Mouse (Mus musculus) liver, embryonic 13.5 days (tissue): ENCODE results near the gene Sh2d3c. TPM values are rescaled to one million over a fixed set of nuclear protein-coding genes. Genes with fewer than 3 reads are reported as not detected.
A peak's percentile ranks its signal among the peaks of the same experiment; 100 is the strongest.

ENCODE experiments used
- ATAC-seq: fragments of 200-750 bp; cut with Nextera tagmentation; 2 replicates; pipeline ENCODE4 v1.8.0; 2017; ENCODE audit warnings: low read depth, mild to moderate bottlenecking, moderate number of reproducible peaks, moderate library complexity
- DNase-seq: peaks from one replicate; pipeline ENCODE4 v3.0.0; 2022
- H3K27ac ChIP-seq: fragments of 300-500 bp; sonication (generic); 2 replicates; pipeline ENCODE4 v1.5.1; 2015; ENCODE audit warnings: moderate library complexity, mild to moderate bottlenecking, inconsistent platforms
- H3K27me3 ChIP-seq: fragments of 300-500 bp; sonication (generic); 2 replicates; pipeline ENCODE4 v1.6.1; 2015; ENCODE audit warnings: mild to moderate bottlenecking, inconsistent platforms
- H3K36me3 ChIP-seq: fragments of 300-500 bp; sonication (generic); 2 replicates; pipeline ENCODE4 v1.6.1; 2015; ENCODE audit warnings: mild to moderate bottlenecking, inconsistent platforms
- H3K4me1 ChIP-seq: fragments of 300-500 bp; sonication (generic); replicated peaks from 2 replicates; pipeline ENCODE4 v1.6.1; 2015; ENCODE audit warnings: inconsistent platforms
- H3K4me2 ChIP-seq: fragments of 300-500 bp; sonication (generic); 2 replicates; pipeline ENCODE4 v1.6.1; 2015; ENCODE audit warnings: inconsistent platforms, mild to moderate bottlenecking, moderate library complexity
- H3K4me3 ChIP-seq: fragments of 300-500 bp; sonication (generic); replicated peaks from 2 replicates; pipeline ENCODE4 v1.5.1; 2015; ENCODE audit warnings: mild to moderate bottlenecking, inconsistent platforms
- H3K9ac ChIP-seq: fragments of 300-500 bp; sonication (generic); 2 replicates; pipeline ENCODE4 v1.6.1; 2015; ENCODE audit warnings: mild to moderate bottlenecking, inconsistent platforms
- H3K9me3 ChIP-seq: fragments of 300-500 bp; sonication (generic); replicated peaks from 2 replicates; pipeline ENCODE4 v1.6.1; 2016; ENCODE audit warnings: inconsistent platforms
- WGBS: fragments of 180-500 bp; shearing (Covaris S2); methylation state at CpG from one replicate; pipeline ENCODE4 v1.1.7; 2015; ENCODE audit not compliant: insufficient replicate concordance; 5-methylcytosine and 5-hydroxymethylcytosine counted together
- polyA plus RNA-seq: library from polyadenylated mRNA; unstranded; fragments of >200 nt; fragmentation: Nextera tagmentation; extraction: Ambion mirVana; gene quantifications from 2 replicates; pipeline ENCODE4 v1.2.1, GENCODE M21; 2015

The Sh2d3c gene
- polyA plus RNA-seq, 1 experiment from 2014 or later, result 5.4 TPM

DNA sequence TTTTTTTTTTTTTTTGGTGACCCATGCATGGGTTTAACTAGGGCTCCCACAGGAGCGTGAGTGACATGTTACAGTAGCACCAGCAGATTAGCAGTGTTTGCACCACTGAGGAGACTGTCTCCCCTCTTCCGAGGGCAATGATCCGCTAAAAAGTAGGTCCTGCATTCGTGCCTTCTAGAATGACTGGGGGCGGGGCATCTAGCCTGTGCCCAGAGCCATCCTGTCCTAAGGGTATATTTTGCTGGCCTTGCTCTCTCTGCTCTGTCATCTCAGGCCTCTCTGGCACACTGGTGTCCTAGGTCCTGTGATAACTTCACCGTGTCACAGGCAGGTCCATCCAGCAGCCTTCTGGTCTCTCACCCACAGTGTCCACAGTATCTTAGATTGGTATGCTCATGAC lies 21.2 kb upstream of the Sh2d3c start:
- Histone ChIP-seq H3K4me1 (peaks cover 20% of the 10 kb centered on the region), H3K27me3 (no peaks in the 10 kb centered on the region), H3K9ac (no peak overlapping the region), H3K36me3 (peaks cover 22% of the 10 kb centered on the region), H3K9me3 (no peaks in the 10 kb centered on the region), H3K4me2 (no peak overlapping the region), H3K27ac (no peak overlapping the region), H3K4me3 (no peak overlapping the region)
- ATAC-seq, result no peak
- WGBS, result 73% methylated on average over 6 of the region's 6 CpGs
- DNase-seq, result no peak

DNA sequence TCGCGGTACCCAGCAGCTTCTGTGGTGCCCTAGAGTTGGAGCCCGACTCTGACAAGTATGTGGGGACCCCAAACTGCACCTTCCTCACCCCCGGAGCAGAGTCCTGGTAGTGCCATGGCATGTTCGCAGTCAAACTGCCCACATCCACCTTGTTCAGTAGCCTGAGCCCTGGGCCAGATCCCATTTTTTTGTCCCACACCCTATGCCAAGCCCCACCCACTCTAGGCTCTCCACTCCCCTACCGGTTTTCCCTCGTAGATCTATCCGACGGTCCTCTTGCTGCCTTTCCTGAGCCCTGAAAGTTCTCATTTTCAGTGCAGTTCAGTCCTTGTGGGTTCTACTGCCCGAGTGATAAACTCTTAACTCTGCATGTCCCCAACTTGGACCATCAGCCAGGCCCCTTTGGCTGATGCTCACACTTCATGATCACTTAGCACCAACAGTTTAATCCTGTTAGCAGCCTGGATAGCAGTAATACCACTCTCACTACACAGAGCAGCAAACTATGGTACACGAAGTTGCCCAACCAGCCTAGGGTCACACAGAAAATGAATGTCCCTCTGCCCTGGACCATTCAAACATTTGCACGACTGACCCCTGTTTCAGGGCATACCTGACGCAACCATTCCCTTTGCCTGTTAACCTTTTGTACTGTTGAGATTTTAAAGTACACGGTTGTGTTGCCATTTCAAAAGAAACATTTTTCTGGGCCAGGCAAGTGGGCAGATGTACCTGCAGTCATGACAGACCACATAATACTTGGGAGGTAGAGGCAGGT lies 19.7 kb upstream of the Sh2d3c start:
- ATAC-seq (peak; percentile 59), DNase-seq (no peak)
- 0 out of 2 replicates have a peak overlapping the region, but pooled peaks have one; percentile 25 for H3K4me2 ChIP-seq
- peak overlapping the region; percentile 22; the same call in 1 of the 2 replicates for H3K9ac ChIP-seq
- 71% methylated on average over 14 of the region's 14 CpGs for WGBS
- peaks cover 36% of the 10 kb centered on the region for H3K36me3 ChIP-seq
- H3K4me1 ChIP-seq, result peaks cover 20% of the 10 kb centered on the region
- H3K4me3 ChIP-seq, result no peak overlapping the region
- peak overlapping the region; percentile 68 for H3K27ac ChIP-seq
- H3K9me3 ChIP-seq, result no peaks in the 10 kb centered on the region
- no peaks in the 10 kb centered on the region for H3K27me3 ChIP-seq

DNA sequence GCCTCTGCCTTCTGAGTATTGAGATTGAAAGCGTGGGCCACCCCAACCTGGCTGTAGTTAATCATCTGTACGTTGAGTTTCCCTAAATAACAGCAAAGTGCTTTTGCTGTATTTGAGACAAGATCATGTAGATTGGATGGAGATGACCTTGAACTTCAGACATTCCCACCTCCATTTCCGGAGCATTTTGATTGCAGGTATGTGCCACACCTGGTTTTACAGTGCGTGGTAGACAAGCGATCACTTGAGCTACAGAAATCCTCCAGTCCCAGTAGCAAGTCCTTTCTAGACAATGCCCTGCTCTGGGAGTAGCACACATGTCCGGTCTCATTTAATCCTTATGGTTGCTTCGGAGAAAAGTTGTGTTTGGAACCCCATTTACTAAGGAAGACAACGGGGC lies 17.8 kb upstream of the Sh2d3c start:
- DNase-seq, result no peak
- Histone ChIP-seq H3K4me2 (peak overlapping the region; percentile 44), H3K4me3 (0 out of 2 replicates have a peak overlapping the region, but pooled peaks have one; percentile 27), H3K27ac (no peak overlapping the region), H3K36me3 (peaks cover 55% of the 10 kb centered on the region), H3K4me1 (peaks cover 20% of the 10 kb centered on the region), H3K27me3 (no peaks in the 10 kb centered on the region), H3K9ac (no peak overlapping the region; the same call in 1 of the 2 replicates), H3K9me3 (no peaks in the 10 kb centered on the region)
- no peak for ATAC-seq
- WGBS, result 77% methylated on average over 8 of the region's 8 CpGs

DNA sequence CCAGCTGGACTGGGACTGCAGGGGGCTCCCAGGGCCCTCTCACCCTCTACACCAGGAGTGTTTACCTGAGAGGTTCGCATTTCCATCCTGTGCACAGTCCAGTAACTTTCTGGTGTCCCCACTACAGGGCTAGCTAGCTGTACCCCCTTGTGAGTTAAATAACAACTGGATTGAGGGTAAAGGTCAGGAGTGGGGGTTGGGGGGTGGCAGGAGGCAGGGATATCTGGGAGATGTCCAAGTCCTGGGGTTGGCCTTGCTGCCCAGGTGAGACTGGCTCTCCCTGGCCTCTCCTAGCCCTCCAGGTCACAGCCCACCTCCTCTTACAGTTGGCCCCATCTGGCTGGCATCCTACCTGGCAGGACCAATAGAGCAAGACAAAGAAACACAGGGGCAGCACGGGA lies 16.8 kb upstream of the Sh2d3c start, which contains the start of gene Fpgs:
TSS of gene Fpgs (minus strand) at position 125 of the 401 bp plus-strand sequence.
- WGBS, result 67% methylated on average over 2 of the region's 2 CpGs
- Histone ChIP-seq H3K27me3 (no peaks in the 10 kb centered on the region), H3K9me3 (no peaks in the 10 kb centered on the region), H3K4me1 (peaks cover 24% of the 10 kb centered on the region), H3K36me3 (peaks cover 65% of the 10 kb centered on the region), H3K4me2 (peak within 1 kb of the TSS; percentile 44), H3K9ac (peak within 1 kb of the TSS; percentile 22; the same call in 1 of the 2 replicates), H3K4me3 (peak within 1 kb of the TSS; percentile 27), H3K27ac (peak within 1 kb of the TSS; percentile 80)
- peak; percentile 54 for ATAC-seq
- DNase-seq, result no peak

DNA sequence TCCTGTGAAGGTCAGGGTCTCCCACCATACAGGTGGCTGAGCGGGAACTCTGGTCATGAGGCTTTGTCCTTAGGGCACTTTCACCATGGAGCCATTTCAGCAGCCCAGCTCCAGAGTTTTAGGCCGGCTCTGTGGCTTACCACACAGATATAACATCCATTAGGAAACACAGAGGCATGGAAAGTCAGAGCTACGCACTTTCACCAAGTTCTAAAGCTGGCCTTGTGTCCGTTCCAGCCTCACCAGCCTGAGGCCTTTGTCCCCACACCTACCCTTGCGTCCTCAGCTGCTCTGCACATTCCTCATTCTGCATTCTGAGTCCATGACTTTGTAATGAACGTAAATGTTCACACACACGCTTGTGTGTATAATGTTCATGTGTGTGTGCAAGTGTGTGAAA lies 15.8 kb upstream of the Sh2d3c start:
- ATAC-seq, result no peak
- 79% methylated on average over 7 of the region's 7 CpGs for WGBS
- DNase-seq, result no peak

DNA sequence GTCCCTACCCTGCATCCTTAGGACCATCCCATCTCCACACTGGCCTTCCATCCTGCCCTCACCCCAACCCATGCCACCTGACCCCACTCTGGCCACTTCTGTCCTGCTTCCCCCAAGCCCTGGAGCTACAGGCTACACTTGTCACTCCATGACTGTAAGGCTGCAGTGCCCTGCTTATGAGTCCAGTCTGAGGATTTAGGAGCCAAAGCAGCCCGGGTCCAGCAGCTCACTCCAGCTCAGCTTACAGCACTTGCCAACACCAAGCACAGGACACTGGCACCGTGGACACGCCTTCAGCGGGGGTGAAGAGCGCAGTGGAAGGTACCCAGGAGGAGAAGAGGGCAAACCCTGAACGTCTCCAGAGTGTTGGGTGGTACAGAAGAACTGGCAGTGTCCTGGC lies 13.9 kb upstream of the Sh2d3c start:
- no peak overlapping the region for H3K27ac ChIP-seq
- no peaks in the 10 kb centered on the region for H3K27me3 ChIP-seq
- no peaks in the 10 kb centered on the region for H3K9me3 ChIP-seq
- no peak overlapping the region for H3K4me3 ChIP-seq
- 86% methylated on average over 6 of the region's 6 CpGs for WGBS
- no peak overlapping the region for H3K4me2 ChIP-seq
- no peak overlapping the region for H3K9ac ChIP-seq
- DNase-seq (no peak), ATAC-seq (no peak)
- H3K36me3 ChIP-seq, result peaks cover 91% of the 10 kb centered on the region
- H3K4me1 ChIP-seq, result peaks cover 44% of the 10 kb centered on the region

More for the DNA sequence above, 15.8 kb upstream of the Sh2d3c start:
- Histone ChIP-seq H3K4me3 (no peak overlapping the region), H3K36me3 (peaks cover 75% of the 10 kb centered on the region), H3K4me2 (no peak overlapping the region), H3K27me3 (no peaks in the 10 kb centered on the region), H3K9ac (no peak overlapping the region), H3K4me1 (peaks cover 34% of the 10 kb centered on the region), H3K27ac (peak overlapping the region; percentile 80), H3K9me3 (no peaks in the 10 kb centered on the region)

DNA sequence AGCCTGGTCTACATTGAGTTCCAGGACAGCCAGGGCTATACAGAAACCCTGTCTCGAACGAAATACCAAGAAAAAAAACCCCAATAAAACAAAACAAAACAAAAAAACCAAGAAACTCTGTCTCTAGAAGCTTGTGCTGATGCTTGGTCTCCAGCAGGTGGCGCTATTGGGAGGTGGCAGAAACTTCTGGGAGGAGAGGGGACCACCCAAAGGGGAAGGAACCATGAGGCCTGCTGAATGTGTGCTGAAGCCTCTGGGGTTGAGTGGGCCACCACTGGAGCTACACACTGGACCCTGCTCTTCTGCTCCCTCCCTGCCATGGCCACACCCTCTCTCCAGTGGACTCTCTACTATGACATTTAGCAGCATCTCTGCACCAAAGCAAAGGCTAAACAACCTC lies 12.2 kb upstream of the Sh2d3c start:
- no peak overlapping the region for H3K9ac ChIP-seq
- 31% methylated on average over 3 of the region's 3 CpGs for WGBS
- no peaks in the 10 kb centered on the region for H3K9me3 ChIP-seq
- peaks cover 39% of the 10 kb centered on the region for H3K4me1 ChIP-seq
- no peak overlapping the region for H3K27ac ChIP-seq
- DNase-seq, result peak; percentile 49
- no peak overlapping the region for H3K4me3 ChIP-seq
- no peak overlapping the region for H3K4me2 ChIP-seq
- ATAC-seq, result no peak
- H3K36me3 ChIP-seq, result peaks cover 80% of the 10 kb centered on the region
- no peaks in the 10 kb centered on the region for H3K27me3 ChIP-seq

DNA sequence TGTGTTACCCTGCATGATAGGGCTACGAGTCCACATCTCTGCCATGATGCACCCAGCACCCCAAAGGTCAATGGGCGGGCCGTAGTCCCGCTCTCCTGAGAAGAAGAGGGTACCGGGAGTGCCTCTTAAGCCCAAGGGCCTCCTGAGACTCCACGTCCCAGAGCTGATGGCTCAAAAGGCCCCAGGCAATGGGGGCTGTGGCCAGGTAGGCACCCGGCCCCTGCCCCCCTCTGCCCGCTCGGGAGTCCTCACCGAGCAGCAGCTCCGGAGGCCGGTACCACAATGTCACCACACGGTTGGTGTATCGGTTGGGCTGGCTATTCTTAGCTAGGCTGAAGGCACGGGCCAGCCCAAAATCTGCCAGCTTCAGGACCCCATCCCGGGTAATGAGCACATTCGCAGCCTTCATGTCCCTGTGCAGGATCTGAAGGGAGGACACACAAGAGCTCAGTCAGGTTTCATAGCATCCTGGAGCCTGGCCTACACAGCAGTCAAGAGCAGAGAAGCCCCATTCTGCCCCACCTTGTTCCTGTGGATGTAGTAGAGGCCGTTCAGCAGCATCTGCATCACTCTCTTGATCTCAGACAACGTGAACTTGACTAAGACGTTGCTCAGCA lies 11.2 kb upstream of the Sh2d3c start:
- no peak for ATAC-seq
- no peaks in the 10 kb centered on the region for H3K9me3 ChIP-seq
- H3K4me2 ChIP-seq, result 0 out of 2 replicates have a peak overlapping the region, but pooled peaks have one; percentile 12
- 85% methylated on average over 20 of the region's 20 CpGs for WGBS
- peaks cover 70% of the 10 kb centered on the region for H3K36me3 ChIP-seq
- H3K4me1 ChIP-seq, result peaks cover 47% of the 10 kb centered on the region
- H3K27ac ChIP-seq, result no peak overlapping the region
- DNase-seq, result no peak
- H3K27me3 ChIP-seq, result no peaks in the 10 kb centered on the region
- H3K4me3 ChIP-seq, result no peak overlapping the region
- H3K9ac ChIP-seq, result no peak overlapping the region; the same call in 1 of the 2 replicates

DNA sequence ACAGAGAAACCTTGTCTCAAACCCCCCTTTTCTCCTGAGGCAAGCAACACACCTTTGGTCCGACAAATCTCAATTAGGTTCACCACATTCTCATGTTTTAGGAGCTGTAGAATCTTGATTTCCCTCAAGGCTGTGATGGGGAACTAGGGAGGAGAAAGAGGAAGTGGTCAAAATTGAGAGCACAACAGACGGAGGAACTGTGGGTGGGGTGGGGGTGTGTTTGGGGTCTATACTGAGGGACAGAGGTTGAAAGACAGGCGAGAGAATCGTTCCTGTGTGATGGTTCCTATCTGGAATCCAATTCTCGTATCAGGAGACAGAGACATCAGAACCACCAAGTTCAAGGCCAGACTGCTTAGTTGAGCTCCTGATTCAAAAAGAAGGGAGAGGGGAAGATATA lies 10.4 kb upstream of the Sh2d3c start:
- Histone ChIP-seq H3K27ac (no peak overlapping the region), H3K36me3 (peaks cover 62% of the 10 kb centered on the region), H3K9me3 (no peaks in the 10 kb centered on the region), H3K27me3 (no peaks in the 10 kb centered on the region), H3K9ac (no peak overlapping the region), H3K4me1 (peaks cover 53% of the 10 kb centered on the region), H3K4me2 (peak overlapping the region; percentile 12), H3K4me3 (0 out of 2 replicates have a peak overlapping the region, but pooled peaks have one; percentile 93)
- no peak for DNase-seq
- 32% methylated on average over 5 of the region's 5 CpGs for WGBS
- no peak for ATAC-seq

DNA sequence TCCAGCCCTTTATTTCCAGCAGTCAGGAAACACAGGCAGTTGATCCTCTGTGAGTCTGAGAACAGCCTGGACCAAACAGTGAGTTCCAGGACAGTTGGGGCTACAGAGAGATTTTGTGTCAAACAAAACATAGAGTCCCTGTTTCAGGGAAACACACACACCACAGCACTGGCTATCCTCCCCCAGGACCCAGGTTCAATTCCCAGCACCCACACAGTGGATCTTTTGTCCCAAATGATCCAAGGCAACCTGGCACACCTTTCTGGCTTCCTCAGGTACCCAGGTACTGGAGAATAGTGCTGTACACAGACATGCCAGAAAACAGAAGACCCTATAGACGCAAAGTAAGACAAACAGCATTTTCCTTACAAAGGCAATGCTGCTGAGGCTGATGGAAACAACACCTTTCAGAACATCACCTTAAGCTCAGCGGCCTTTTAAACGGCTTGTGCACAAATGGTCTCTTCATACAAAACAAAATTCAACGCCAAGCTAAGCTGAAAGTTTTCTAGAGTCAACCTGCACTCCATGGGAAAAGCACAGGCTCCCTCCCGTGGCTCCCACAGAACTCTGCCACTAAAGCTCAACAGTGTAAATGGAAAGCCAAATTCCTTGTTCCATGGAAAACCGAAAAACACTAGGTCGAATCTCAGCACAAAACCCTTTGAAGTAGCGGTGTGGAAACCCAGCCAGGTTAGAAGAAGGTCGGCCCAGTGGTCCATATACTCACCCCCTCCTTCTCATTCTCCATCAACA lies 9.4 kb upstream of the Sh2d3c start:
- H3K9me3 ChIP-seq, result no peaks in the 10 kb centered on the region
- H3K27me3 ChIP-seq, result no peaks in the 10 kb centered on the region
- 16% methylated on average over 9 of the region's 9 CpGs for WGBS
- peak overlapping the region; percentile 93 for H3K4me3 ChIP-seq
- peak overlapping the region; percentile 89 for H3K4me2 ChIP-seq
- peaks cover 52% of the 10 kb centered on the region for H3K36me3 ChIP-seq
- no peak for DNase-seq
- H3K4me1 ChIP-seq, result peaks cover 53% of the 10 kb centered on the region
- peak overlapping the region; percentile 90 for H3K9ac ChIP-seq
- ATAC-seq, result no peak
- peak overlapping the region; percentile 91 for H3K27ac ChIP-seq

DNA sequence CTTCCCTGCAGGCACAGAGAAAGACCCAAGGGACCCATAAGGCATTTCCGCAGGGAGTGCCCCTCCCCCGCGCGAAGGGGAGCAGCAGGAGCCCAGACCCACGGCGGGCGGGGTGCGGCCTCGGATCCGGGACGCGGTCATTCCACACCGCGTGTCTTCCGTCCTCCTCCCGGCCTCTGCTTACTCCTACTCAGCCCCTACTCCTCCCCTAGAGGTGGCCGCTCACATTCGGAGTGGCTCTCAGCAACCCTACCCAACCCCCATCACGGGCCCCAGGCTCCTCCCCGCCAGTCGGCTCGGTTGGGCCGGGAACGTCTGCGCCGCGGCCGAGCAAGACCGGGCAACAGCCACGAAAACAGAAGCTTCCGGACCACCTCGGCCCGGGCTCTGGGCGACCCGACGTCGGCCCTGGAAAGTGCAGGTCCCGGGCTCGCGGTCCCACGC lies 8.7 kb upstream of the Sh2d3c start:
- H3K9me3 ChIP-seq, result no peaks in the 10 kb centered on the region
- H3K27me3 ChIP-seq, result no peaks in the 10 kb centered on the region
- peak overlapping the region; percentile 90 for H3K9ac ChIP-seq
- peaks cover 45% of the 10 kb centered on the region for H3K36me3 ChIP-seq
- H3K4me3 ChIP-seq, result peak overlapping the region; percentile 93
- ATAC-seq (peak; percentile 74), DNase-seq (peak; percentile 77)
- H3K4me1 ChIP-seq, result peaks cover 53% of the 10 kb centered on the region
- peak overlapping the region; percentile 91 for H3K27ac ChIP-seq
- H3K4me2 ChIP-seq, result peak overlapping the region; percentile 89
- under 1% methylated on average over 41 of the region's 41 CpGs for WGBS
